In the genomic region with DNA sequence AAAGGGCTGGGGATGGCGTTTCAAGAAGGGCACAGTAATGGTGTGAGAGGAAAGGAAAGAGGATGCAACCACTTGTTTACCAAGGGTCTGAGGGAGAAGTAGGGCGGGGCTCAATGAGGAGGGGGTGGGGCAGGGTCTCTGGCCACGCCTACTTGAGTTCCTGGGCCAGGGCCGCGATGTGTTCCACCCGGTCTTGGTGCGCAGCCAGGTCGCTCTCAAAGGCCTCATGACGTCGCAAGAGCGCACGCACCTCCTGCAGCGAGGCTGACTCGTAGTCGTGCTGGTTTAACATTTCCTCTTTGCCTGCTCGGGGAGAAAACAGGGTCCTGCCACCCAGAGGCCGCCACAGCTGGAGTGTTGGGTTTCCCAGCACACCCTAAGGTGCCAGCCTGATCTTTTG, we compare ENCODE assay signal across 7 mouse cellular contexts. TPM values are rescaled to one million over a fixed set of nuclear protein-coding genes. Genes with fewer than 3 reads are reported as not detected.
A peak's percentile ranks its signal among the peaks of the same experiment; 100 is the strongest.
DNase-seq lines count a peak whose midpoint lies in the region; ATAC-seq and TF ChIP-seq lines count a peak whose summit lies in the region.

No protein-coding gene starts in this region.

- no peak for TF ChIP-seq CTCF in lung, embryonic 14.5 days (IDR thresholded peaks at IDR 0.05; ENCODE audit: low read depth)

- no peak overlapping the region for H3K4me3 ChIP-seq in lung, embryonic 14.5 days (ENCODE audit: low read depth, low read length)
- peak overlapping the region; percentile 23; the same call in 1 of the 2 replicates for H3K4me3 ChIP-seq in embryonic facial prominence, embryonic 10.5 days
- no peak overlapping the region for H3K4me3 ChIP-seq in intestine, embryonic 16.5 days (ENCODE audit: low read length)

- no peak overlapping the region for H3K27ac ChIP-seq in lung, embryonic 14.5 days (ENCODE audit: low read depth)
- no peak overlapping the region for H3K27ac ChIP-seq in embryonic facial prominence, embryonic 10.5 days (replicated peaks)
- H3K27ac ChIP-seq in intestine, embryonic 16.5 days (ENCODE audit: low read length): no peak overlapping the region

- peak overlapping the region; percentile 40; the same call in 1 of the 2 replicates for H3K4me2 ChIP-seq in lung, embryonic 14.5 days
- H3K4me2 ChIP-seq in intestine, embryonic 16.5 days (ENCODE audit: low read depth, low read length): peak overlapping the region; percentile 37; the same call in 1 of the 2 replicates

- H3K9ac ChIP-seq in lung, embryonic 14.5 days: no peak overlapping the region; the same call in 1 of the 2 replicates
- H3K9ac ChIP-seq in intestine, embryonic 16.5 days (ENCODE audit: low read depth, low read length): 0 out of 2 replicates have a peak overlapping the region, but pooled peaks have one; percentile 24

- H3K9me3 ChIP-seq in lung, embryonic 14.5 days (ENCODE audit: low read depth, low read length): no peaks in the 10 kb centered on the region
- no peaks in the 10 kb centered on the region for H3K9me3 ChIP-seq in embryonic facial prominence, embryonic 10.5 days
- H3K9me3 ChIP-seq in intestine, embryonic 16.5 days (ENCODE audit: control insufficient read depth, low read length): no peaks in the 10 kb centered on the region

- H3K4me1 ChIP-seq in lung, embryonic 14.5 days (ENCODE audit: insufficient read depth): no peaks in the 10 kb centered on the region
- H3K4me1 ChIP-seq in embryonic facial prominence, embryonic 10.5 days: peaks cover 9% of the 10 kb centered on the region
- peaks cover 4% of the 10 kb centered on the region; the same call in 1 of the 2 replicates for H3K4me1 ChIP-seq in intestine, embryonic 16.5 days (ENCODE audit: control insufficient read depth, insufficient read depth, low read length)

- 0 out of 2 replicates have a peak, but pooled peaks cover 3% of the 10 kb centered on the region for H3K27me3 ChIP-seq in lung, embryonic 14.5 days (ENCODE audit: insufficient read depth, low read length)
- peaks cover 25% of the 10 kb centered on the region for H3K27me3 ChIP-seq in embryonic facial prominence, embryonic 10.5 days (replicated peaks; ENCODE audit: low read depth, poor library complexity, severe bottlenecking)
- H3K27me3 ChIP-seq in intestine, embryonic 16.5 days (replicated peaks; ENCODE audit: control insufficient read depth, insufficient read depth, low read length): no peaks in the 10 kb centered on the region

- 3% methylated on average over 17 of the region's 17 CpGs for WGBS in lung, embryonic 14.5 days
- 7% methylated on average over 17 of the region's 17 CpGs for WGBS in embryonic facial prominence, embryonic 10.5 days
- 3% methylated on average over 17 of the region's 17 CpGs for WGBS in intestine, embryonic 16.5 days

- no peaks in the 10 kb centered on the region for H3K36me3 ChIP-seq in lung, embryonic 14.5 days (ENCODE audit: insufficient read depth)
- H3K36me3 ChIP-seq in embryonic facial prominence, embryonic 10.5 days (replicated peaks): peaks cover 12% of the 10 kb centered on the region
- H3K36me3 ChIP-seq in intestine, embryonic 16.5 days (ENCODE audit: control insufficient read depth, insufficient read depth, low read length): no peaks in the 10 kb centered on the region

- DNase-seq in lung, embryonic 14.5 days: peak; percentile 71
- DNase-seq in lung, postnatal 25 days (ENCODE audit: low spot score): no peak
- DNase-seq in embryonic facial prominence, embryonic 10.5 days (ENCODE audit: low spot score): peak; percentile 27
- DNase-seq in frontal cortex, postnatal 25 days (ENCODE audit: low spot score in 2 of 2): no peak
- DNase-seq in right cerebral cortex, postnatal 36 days (ENCODE audit: low spot score in 2 of 2): no peak

- no peak for ATAC-seq in lung, embryonic 14.5 days (ENCODE audit: insufficient read depth)
- ATAC-seq in intestine, embryonic 16.5 days: no peak
- peak; percentile 63 for ATAC-seq in megakaryocyte progenitor cell, adult 5-6 weeks (replicated peaks; ENCODE audit: poor library complexity)

RNA-seq across cellular contexts. Expression of gene Ctsf, which starts 10.2 kb away (rescaled TPM):
- 13.8 and 17.3 TPM in 2 replicates for polyA plus RNA-seq in lung, embryonic 14.5 days (2014; fragmentation: Nextera tagmentation; extraction: Ambion mirVana)
- 26.9 and 28.0 TPM in 2 replicates for polyA plus RNA-seq in embryonic facial prominence, embryonic 10.5 days (2016; fragmentation: Nextera tagmentation; extraction: Ambion mirVana)
- 24.0 and 26.3 TPM in 2 replicates for polyA plus RNA-seq in intestine, embryonic 16.5 days (2015; fragmentation: Nextera tagmentation; extraction: Ambion mirVana)
- total RNA-seq in megakaryocyte progenitor cell, adult 5-6 weeks (2015): 2.0 and 6.8 TPM in 2 replicates
- total RNA-seq in megakaryocyte progenitor cell, adult 5-6 weeks (2017): 2.9 and 11.5 TPM in 2 replicates

RNA-seq across cellular contexts. Expression of gene Actn3, which starts 12.6 kb away (rescaled TPM):
- 1.5 and 1.6 TPM in 2 replicates for polyA plus RNA-seq in lung, embryonic 14.5 days (2014; fragmentation: Nextera tagmentation; extraction: Ambion mirVana)
- 5.0 and 6.7 TPM in 2 replicates for polyA plus RNA-seq in embryonic facial prominence, embryonic 10.5 days (2016; fragmentation: Nextera tagmentation; extraction: Ambion mirVana)
- polyA plus RNA-seq in intestine, embryonic 16.5 days (2015; fragmentation: Nextera tagmentation; extraction: Ambion mirVana): 1.1 and 1.3 TPM in 2 replicates
- 0.20 TPM in 1 of 2 replicates, not detected in the other for total RNA-seq in megakaryocyte progenitor cell, adult 5-6 weeks (2015)
- total RNA-seq in megakaryocyte progenitor cell, adult 5-6 weeks (2017): not detected in 2 replicates

RNA-seq across cellular contexts. Expression of gene Zdhhc24, which starts 13.3 kb away (rescaled TPM):
- 6.2 and 7.9 TPM in 2 replicates for polyA plus RNA-seq in lung, embryonic 14.5 days (2014; fragmentation: Nextera tagmentation; extraction: Ambion mirVana)
- polyA plus RNA-seq in embryonic facial prominence, embryonic 10.5 days (2016; fragmentation: Nextera tagmentation; extraction: Ambion mirVana): 10.3 and 13.3 TPM in 2 replicates
- polyA plus RNA-seq in intestine, embryonic 16.5 days (2015; fragmentation: Nextera tagmentation; extraction: Ambion mirVana): 10.9 and 11.1 TPM in 2 replicates
- total RNA-seq in megakaryocyte progenitor cell, adult 5-6 weeks (2015): 6.8 TPM in 2 replicates
- total RNA-seq in megakaryocyte progenitor cell, adult 5-6 weeks (2017): 3.6 and 6.8 TPM in 2 replicates

RNA-seq across cellular contexts. Expression of gene Ccdc87, which starts 26.0 kb away (rescaled TPM):
- 0.05 TPM in 2 replicates for polyA plus RNA-seq in lung, embryonic 14.5 days (2014; fragmentation: Nextera tagmentation; extraction: Ambion mirVana)
- polyA plus RNA-seq in embryonic facial prominence, embryonic 10.5 days (2016; fragmentation: Nextera tagmentation; extraction: Ambion mirVana): 0.06 and 0.11 TPM in 2 replicates
- polyA plus RNA-seq in intestine, embryonic 16.5 days (2015; fragmentation: Nextera tagmentation; extraction: Ambion mirVana): 0.06 TPM in 1 of 2 replicates, not detected in the other
- not detected in 2 replicates for total RNA-seq in megakaryocyte progenitor cell, adult 5-6 weeks (2015)
- not detected in 2 replicates for total RNA-seq in megakaryocyte progenitor cell, adult 5-6 weeks (2017)

RNA-seq across cellular contexts. Expression of gene Ccs, which starts 26.0 kb away (rescaled TPM):
- polyA plus RNA-seq in lung, embryonic 14.5 days (2014; fragmentation: Nextera tagmentation; extraction: Ambion mirVana): 47.2 and 47.7 TPM in 2 replicates
- 52.1 and 52.8 TPM in 2 replicates for polyA plus RNA-seq in embryonic facial prominence, embryonic 10.5 days (2016; fragmentation: Nextera tagmentation; extraction: Ambion mirVana)
- polyA plus RNA-seq in intestine, embryonic 16.5 days (2015; fragmentation: Nextera tagmentation; extraction: Ambion mirVana): 61.4 and 65.8 TPM in 2 replicates
- total RNA-seq in megakaryocyte progenitor cell, adult 5-6 weeks (2015): 30.0 and 30.6 TPM in 2 replicates
- 31.9 and 32.3 TPM in 2 replicates for total RNA-seq in megakaryocyte progenitor cell, adult 5-6 weeks (2017)

Comparison
In these comparisons a context has a peak if more than half of its experiments do, and no peak if none do; other contexts are left out.
1. DNase-seq: peak in lung, embryonic 14.5 days (single experiment) and embryonic facial prominence, embryonic 10.5 days (single experiment); none in lung, postnatal 25 days (single experiment), frontal cortex, postnatal 25 days (0 of 2) and right cerebral cortex, postnatal 36 days (0 of 2).